Mouse (Mus musculus) midbrain, embryonic 15.5 days (tissue): Measurements from ENCODE around the gene Megf11. TPM values are rescaled to one million over a fixed set of nuclear protein-coding genes. Genes with fewer than 3 reads are reported as not detected.

Experiments
- ATAC-seq: fragments of 200-750 bp; cut with Nextera tagmentation; replicated peaks from 2 replicates; pipeline ENCODE4 v1.8.0; 2017; ENCODE audit warnings: moderate TSS enrichment
- H3K27ac ChIP-seq: fragments of 300-500 bp; sonication (generic); 2 replicates; pipeline ENCODE4 v1.5.1; 2015; ENCODE audit warnings: mild to moderate bottlenecking, inconsistent platforms
- H3K27me3 ChIP-seq: fragments of 300-500 bp; sonication (generic); replicated peaks from 2 replicates; pipeline ENCODE4 v1.6.1; 2015; ENCODE audit warnings: inconsistent platforms
- H3K36me3 ChIP-seq: fragments of 300-500 bp; sonication (generic); replicated peaks from 2 replicates; pipeline ENCODE4 v1.6.1; 2015; ENCODE audit warnings: inconsistent platforms
- H3K4me1 ChIP-seq: fragments of 300-500 bp; sonication (generic); 2 replicates; pipeline ENCODE4 v1.6.1; 2015; ENCODE audit warnings: inconsistent platforms
- H3K4me2 ChIP-seq: fragments of 300-500 bp; sonication (generic); 2 replicates; pipeline ENCODE4 v1.6.1; 2015; ENCODE audit warnings: inconsistent platforms, mild to moderate bottlenecking, moderate library complexity
- H3K4me3 ChIP-seq: fragments of 300-500 bp; sonication (generic); 2 replicates; pipeline ENCODE4 v1.5.1; 2015; ENCODE audit warnings: mild to moderate bottlenecking, inconsistent platforms
- H3K9ac ChIP-seq: fragments of 300-500 bp; sonication (generic); 2 replicates; pipeline ENCODE4 v1.6.1; 2015; ENCODE audit warnings: mild to moderate bottlenecking, inconsistent platforms
- H3K9me3 ChIP-seq: fragments of 300-500 bp; sonication (generic); 2 replicates; pipeline ENCODE4 v1.6.1; 2016; ENCODE audit warnings: inconsistent platforms
- WGBS: fragments of 180-500 bp; shearing (Covaris S2); methylation state at CpG from one replicate; pipeline ENCODE4 v1.1.7; 2015; ENCODE audit warnings: mixed read lengths; 5-methylcytosine and 5-hydroxymethylcytosine counted together
- polyA plus RNA-seq: library from polyadenylated mRNA; unstranded; fragments of >200 nt; fragmentation: Nextera tagmentation; extraction: Ambion mirVana; gene quantifications from 2 replicates; pipeline ENCODE4 v1.2.1, GENCODE M21; 2015

The Megf11 gene
- polyA plus RNA-seq, 1 experiment from 2014 or later, result 22.4 TPM

DNA sequence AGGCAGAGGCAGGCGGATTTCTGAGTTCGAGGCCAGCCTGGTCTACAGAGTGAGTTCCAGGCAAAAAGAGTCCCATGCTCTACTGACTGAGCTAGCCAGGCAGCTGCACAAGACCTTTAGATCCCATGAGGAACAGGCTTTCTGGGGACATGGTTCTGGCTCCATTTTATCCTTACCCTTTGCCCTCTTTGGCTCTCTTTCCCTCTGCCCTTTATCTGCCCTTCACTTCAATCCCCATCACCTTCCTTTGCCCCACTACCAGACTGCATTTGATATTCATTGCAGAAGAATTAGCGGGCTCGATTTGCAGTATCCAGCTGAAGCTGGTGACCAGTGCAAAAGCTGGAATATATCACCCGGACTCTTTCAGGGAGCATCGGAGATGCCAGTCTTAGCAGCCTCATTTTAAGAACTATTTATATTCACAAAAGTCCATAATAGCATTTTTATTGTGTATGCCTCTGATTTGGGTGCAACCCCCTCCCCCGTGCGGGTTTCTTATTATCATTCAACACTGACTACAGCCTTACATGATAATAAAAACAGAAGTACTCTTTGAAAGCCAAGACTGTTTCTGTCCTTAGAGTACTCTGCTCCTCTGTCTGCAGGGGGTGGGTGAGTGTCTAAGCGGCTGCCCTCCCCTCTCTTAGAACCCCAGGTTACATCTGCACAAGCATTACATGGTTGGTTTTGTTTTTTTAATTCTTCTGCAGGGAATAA, 24.0 kb upstream of the Megf11 start:
- no peaks in the 10 kb centered on the region for H3K27me3 ChIP-seq
- no peak overlapping the region for H3K9ac ChIP-seq
- no peak overlapping the region for H3K4me3 ChIP-seq
- no peak overlapping the region for H3K4me2 ChIP-seq
- H3K27ac ChIP-seq, result no peak overlapping the region
- H3K9me3 ChIP-seq, result no peaks in the 10 kb centered on the region
- H3K36me3 ChIP-seq, result no peaks in the 10 kb centered on the region
- 86% methylated on average over 9 of the region's 9 CpGs for WGBS
- no peaks in the 10 kb centered on the region for H3K4me1 ChIP-seq
- no peak for ATAC-seq

DNA sequence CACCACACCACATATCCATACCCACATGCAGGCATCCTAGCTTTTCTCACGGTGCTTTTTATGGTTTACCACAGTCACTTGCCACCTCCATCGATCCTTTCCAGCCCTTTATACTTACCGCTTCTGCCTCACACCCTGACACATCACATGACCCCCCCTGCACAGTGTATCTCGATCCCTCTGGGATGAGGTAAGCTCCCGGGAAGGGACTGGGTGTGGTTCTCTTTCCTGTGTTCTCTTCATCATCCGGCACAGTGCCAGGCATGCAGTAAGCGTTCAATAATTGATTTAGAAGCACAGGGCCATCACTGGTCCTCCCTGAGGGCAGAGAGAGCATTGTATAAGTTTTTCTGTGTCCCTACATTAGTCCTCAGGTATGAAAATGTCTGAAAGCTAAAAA, 15.6 kb upstream of the Megf11 start:
- H3K4me1 ChIP-seq, result 0 out of 2 replicates have a peak, but pooled peaks cover 4% of the 10 kb centered on the region
- H3K4me3 ChIP-seq, result no peak overlapping the region
- no peak for ATAC-seq
- H3K36me3 ChIP-seq, result no peaks in the 10 kb centered on the region
- no peak overlapping the region for H3K9ac ChIP-seq
- H3K9me3 ChIP-seq, result no peaks in the 10 kb centered on the region
- no peaks in the 10 kb centered on the region for H3K27me3 ChIP-seq
- no peak overlapping the region for H3K4me2 ChIP-seq
- no peak overlapping the region for H3K27ac ChIP-seq
- 72% methylated on average over 7 of the region's 7 CpGs for WGBS

DNA sequence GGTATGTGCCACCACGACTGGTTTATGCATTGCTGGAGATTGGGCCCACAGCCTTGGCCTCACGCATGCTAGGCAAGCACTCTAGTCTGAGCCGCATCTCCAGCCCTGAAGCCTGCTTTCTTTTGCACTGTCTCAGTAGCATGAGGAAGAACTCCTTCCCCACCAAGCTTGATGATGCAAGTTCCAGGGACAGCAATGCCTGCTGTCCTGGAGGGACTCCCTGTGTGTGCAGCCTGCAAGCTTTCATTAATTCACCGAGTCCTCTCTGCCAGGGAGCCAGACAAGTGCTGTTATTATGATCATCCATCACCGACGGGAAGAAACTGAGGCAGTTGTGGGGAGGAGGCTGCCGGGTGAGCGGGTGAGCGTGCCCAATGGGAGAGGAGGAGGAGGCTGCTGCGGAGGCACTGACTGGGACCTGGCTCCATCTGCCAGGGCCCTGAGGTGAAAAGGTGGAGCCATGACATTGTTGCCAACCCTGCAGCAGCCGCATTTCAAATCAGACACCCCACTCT, 14.1 kb upstream of the Megf11 start:
- Histone ChIP-seq H3K27me3 (no peaks in the 10 kb centered on the region), H3K9me3 (no peaks in the 10 kb centered on the region), H3K27ac (no peak overlapping the region), H3K4me1 (0 out of 2 replicates have a peak, but pooled peaks cover 4% of the 10 kb centered on the region), H3K4me2 (no peak overlapping the region), H3K9ac (no peak overlapping the region), H3K36me3 (no peaks in the 10 kb centered on the region), H3K4me3 (no peak overlapping the region)
- WGBS, result 33% methylated on average over 11 of the region's 11 CpGs
- no peak for ATAC-seq

DNA sequence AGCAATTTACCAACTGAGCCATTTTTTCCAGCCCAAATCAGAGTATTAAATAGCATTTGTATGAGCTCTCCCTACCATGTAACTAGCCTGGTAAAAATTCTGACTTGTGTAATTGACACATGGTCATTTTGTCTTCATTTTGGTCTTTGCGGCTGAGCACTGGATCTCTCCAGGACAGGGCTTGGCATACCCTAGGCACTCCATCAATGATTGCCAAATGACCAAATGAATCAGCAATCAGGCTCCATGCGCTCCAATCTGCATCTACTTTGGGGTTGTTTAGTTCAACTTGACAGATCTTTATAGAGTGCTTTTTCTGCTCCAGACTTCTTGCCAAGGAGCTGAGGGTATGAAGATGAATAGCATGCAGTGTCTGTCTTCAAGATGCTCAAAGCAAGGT, 9.0 kb upstream of the Megf11 start:
- no peaks in the 10 kb centered on the region for H3K36me3 ChIP-seq
- no peaks in the 10 kb centered on the region for H3K27me3 ChIP-seq
- ATAC-seq, result no peak
- no peak overlapping the region for H3K27ac ChIP-seq
- no peak overlapping the region for H3K9ac ChIP-seq
- H3K4me2 ChIP-seq, result no peak overlapping the region
- H3K9me3 ChIP-seq, result no peaks in the 10 kb centered on the region
- H3K4me1 ChIP-seq, result 0 out of 2 replicates have a peak, but pooled peaks cover 3% of the 10 kb centered on the region
- 91% methylated on average over 2 of the region's 2 CpGs for WGBS
- H3K4me3 ChIP-seq, result no peak overlapping the region

DNA sequence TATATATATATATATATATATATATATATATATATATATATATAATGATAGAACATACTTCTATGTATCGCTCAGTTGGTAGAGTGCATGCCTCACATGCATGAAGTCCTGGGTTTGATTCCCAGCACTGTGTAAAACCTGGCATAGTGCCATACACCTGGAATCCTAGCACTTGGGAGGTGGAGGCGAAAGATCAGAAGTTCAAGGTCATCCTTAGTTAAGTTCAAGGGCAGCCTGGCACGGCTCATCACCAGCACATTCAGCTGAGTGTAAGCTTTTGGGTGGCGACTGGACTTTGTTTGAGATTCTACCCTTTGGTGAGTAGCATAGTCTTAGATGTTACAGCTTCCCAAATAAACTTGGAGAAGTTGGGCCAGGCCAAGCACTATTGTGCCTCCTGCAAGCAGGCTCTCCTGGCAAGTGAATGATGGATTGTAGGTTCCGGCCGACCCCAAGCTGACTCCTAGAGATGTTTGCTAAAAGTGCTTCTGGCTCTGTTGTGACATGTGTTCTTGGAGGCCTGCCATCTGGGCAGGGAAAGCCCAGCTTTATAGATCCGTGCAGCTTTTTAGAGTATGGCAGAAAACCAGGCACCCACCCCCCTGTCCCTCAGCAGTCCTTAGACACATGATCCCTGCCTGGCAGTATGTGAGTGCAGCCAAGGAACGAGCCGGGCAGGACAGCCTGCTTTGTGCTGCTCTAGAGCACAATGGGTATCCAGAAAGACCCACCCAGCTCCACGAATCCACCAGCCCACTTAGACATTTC, 2.2 kb upstream of the Megf11 start:
- no peak overlapping the region for H3K4me2 ChIP-seq
- H3K4me3 ChIP-seq, result no peak overlapping the region
- 60% methylated on average over 10 of the region's 10 CpGs for WGBS
- no peaks in the 10 kb centered on the region for H3K9me3 ChIP-seq
- H3K9ac ChIP-seq, result no peak overlapping the region
- no peak for ATAC-seq
- H3K27me3 ChIP-seq, result peaks cover 34% of the 10 kb centered on the region
- H3K36me3 ChIP-seq, result no peaks in the 10 kb centered on the region
- H3K27ac ChIP-seq, result no peak overlapping the region
- H3K4me1 ChIP-seq, result peaks cover 21% of the 10 kb centered on the region

DNA sequence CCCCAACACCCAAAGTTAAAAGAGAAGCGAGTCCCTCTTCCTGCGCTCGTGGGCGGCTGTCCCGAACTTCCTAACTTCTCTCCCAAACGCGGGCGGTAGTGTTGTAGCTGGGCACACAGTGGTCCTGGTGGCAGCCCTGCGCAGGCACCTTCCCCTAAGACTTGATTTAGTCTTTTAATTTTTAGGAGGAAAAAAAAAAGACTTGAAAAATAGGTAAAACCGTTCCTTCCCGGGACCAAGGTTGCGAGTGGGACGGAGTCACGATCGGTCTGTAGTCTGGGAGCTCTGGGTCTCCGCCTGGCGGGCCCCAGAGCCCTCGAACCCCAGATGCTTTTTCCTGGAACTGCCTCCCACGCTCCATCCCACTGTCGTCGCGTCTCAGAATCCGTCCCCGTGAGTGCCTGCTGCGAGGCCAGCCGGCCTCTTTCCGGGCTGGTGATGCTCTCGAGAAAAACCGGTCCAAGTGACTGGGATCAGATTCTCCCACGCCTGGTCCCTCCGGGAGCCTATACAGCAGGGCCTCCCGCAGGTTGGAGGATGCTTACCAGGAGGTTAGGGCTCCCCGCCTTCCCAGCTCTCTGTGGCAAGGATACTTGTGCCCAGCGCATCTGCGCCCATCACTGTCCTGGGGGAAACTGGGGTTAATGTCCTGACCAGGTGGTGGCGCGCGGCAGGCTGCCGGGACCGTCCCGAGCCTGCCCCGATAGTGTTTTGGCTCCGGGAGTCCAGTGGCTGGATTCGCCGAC, 1.2 kb downstream of the Megf11 start:
- Histone ChIP-seq H3K4me3 (peak overlapping the region; percentile 72), H3K27ac (no peak overlapping the region), H3K36me3 (no peaks in the 10 kb centered on the region), H3K9me3 (no peaks in the 10 kb centered on the region), H3K4me2 (peak overlapping the region; percentile 99), H3K4me1 (peaks cover 21% of the 10 kb centered on the region), H3K9ac (peak overlapping the region; percentile 64), H3K27me3 (peaks cover 34% of the 10 kb centered on the region)
- ATAC-seq, result 0 out of 2 replicates have a peak, but pooled peaks have one; percentile 34
- 1% methylated on average over 45 of the region's 45 CpGs for WGBS

DNA sequence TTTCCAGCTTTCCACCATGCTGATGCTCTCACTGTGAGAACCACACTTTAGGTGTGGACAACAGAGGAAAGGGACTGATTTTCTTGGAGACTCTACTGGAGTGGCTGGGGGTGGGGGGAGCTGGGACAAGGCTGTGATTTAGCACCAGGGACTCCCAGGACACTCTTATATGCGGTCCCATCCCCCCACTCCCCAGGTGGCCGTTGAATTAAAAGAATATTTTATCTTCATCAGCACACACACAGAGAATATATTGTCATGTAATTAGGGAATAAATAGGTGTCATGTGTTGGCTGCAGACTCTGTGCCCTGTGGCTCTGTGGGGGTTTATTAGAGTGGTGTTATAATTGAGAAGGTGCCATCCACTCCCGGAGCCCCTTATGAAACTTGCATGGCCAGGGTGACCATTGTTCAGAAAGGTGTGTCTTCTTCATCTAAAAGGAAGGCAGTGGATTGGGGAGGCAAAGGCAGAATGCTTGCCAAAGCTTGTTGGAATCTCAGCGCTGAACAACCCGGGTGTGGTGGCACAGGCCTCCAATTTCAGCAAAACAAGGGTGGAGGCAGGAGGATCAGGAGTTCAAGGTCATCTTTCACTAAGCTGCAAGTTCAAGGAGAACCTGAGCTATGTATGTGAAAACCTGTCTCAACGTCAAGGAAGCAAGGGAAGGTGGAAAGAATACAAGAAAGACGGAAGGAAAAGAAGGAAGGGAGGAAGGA, 4.3 kb downstream of the Megf11 start:
- WGBS, result 67% methylated on average over 7 of the region's 7 CpGs
- Histone ChIP-seq H3K27me3 (peaks cover 16% of the 10 kb centered on the region), H3K4me1 (peaks cover 23% of the 10 kb centered on the region), H3K9ac (no peak overlapping the region), H3K4me3 (no peak overlapping the region), H3K9me3 (no peaks in the 10 kb centered on the region), H3K4me2 (no peak overlapping the region), H3K36me3 (no peaks in the 10 kb centered on the region), H3K27ac (no peak overlapping the region)
- ATAC-seq, result no peak

DNA sequence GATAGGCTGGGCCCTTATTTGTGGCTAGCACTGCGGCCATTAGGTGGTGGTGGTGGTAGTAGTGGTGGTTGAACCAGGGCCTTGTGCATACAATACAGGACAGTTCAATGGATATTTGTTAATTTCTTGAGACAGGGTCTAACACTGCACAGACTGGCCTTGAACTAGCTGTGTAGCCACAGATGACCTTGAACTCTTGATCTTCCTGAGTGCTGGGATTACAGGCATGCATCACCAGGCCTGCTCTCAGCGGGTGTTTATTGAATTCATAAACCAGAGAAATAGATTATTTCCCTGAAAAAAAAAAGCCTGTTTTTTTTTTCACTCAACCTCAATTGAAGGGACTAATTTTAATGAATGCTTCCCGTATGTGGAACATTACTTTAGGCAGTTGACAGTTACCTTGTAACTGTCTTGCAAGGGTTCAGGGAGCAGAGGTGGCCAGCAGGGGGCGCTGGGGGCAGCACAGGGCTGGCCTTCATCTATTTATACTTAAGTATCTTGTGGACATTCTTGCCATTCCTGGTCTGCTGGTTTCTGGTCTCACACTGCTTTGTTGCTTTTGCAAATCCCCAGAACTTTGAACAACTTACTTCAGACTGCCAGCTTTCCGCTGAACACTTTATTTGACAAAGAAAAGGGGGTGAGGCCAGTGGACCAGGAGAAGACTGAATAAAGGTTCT, 8.6 kb downstream of the Megf11 start:
- no peaks in the 10 kb centered on the region; the same call in 1 of the 2 replicates for H3K27me3 ChIP-seq
- H3K4me2 ChIP-seq, result no peak overlapping the region
- ATAC-seq, result no peak
- H3K9ac ChIP-seq, result no peak overlapping the region
- H3K9me3 ChIP-seq, result no peaks in the 10 kb centered on the region
- WGBS, result 39% methylated on average over 5 of the region's 5 CpGs
- peaks cover 28% of the 10 kb centered on the region for H3K4me1 ChIP-seq
- H3K4me3 ChIP-seq, result no peak overlapping the region
- H3K36me3 ChIP-seq, result no peaks in the 10 kb centered on the region
- H3K27ac ChIP-seq, result no peak overlapping the region

DNA sequence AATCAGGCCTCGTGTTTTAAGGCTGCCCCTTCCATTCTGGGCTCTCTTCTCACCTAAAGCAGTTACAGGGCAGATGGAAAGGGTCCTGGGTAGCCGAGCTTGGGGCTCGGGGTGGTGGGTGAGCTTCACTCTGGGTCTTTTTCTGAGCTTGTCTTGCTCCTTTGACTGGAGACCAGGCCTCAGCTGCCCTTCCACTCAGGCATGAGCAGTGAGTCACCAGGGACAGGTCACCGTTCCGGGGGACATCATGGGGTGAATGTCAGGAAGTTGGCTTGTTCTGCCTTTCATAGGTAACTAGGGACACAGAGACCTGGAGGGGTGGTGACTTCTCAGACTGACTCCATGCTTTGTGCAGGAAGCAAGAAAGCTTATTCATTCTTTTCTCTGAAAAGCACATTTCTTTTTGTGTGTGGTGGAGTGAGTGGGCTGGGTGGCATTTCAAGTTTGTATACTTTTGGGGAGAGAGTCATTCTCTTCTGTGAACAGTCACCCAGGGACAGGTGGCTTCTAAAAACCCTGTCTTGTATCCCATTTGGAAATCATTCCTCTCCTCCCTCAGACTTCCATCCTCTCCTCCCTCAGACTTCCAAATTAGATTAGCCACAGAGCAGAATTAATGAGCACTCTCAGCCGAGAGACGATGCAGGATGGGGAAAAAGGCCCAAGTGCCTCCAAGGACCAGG, 10.0 kb downstream of the Megf11 start:
- H3K9ac ChIP-seq, result no peak overlapping the region
- H3K4me3 ChIP-seq, result no peak overlapping the region
- no peaks in the 10 kb centered on the region for H3K9me3 ChIP-seq
- H3K4me1 ChIP-seq, result peaks cover 33% of the 10 kb centered on the region
- no peak for ATAC-seq
- H3K36me3 ChIP-seq, result no peaks in the 10 kb centered on the region
- 47% methylated on average over 7 of the region's 7 CpGs for WGBS
- H3K27me3 ChIP-seq, result no peaks in the 10 kb centered on the region; the same call in 1 of the 2 replicates
- H3K4me2 ChIP-seq, result no peak overlapping the region
- H3K27ac ChIP-seq, result no peak overlapping the region; the same call in 1 of the 2 replicates

DNA sequence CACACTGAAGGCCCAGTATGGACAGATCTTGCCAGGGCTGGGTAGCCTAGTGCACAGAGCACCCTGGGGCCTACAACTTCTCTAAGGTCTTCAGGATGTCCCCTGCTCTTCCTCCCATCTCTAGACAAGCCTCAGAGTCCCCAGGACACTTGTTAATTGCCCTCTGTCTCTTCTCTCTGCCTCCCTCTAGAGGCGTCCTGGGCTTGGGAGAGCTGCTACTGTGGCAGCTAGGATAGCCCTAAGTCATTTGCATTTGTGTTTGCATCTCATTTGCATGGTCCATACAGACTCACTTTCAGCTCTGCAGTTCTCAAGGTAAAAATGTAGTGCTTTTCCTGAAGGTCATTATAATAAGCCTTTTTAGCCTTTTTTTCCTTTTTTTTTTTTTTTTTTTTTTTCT, 11.7 kb downstream of the Megf11 start:
- Histone ChIP-seq H3K4me3 (no peak overlapping the region), H3K36me3 (no peaks in the 10 kb centered on the region), H3K4me2 (no peak overlapping the region), H3K9me3 (no peaks in the 10 kb centered on the region), H3K27ac (no peak overlapping the region), H3K9ac (no peak overlapping the region), H3K4me1 (peaks cover 37% of the 10 kb centered on the region), H3K27me3 (no peaks in the 10 kb centered on the region; the same call in 1 of the 2 replicates)
- WGBS, result 11% methylated on average over 1 of the region's 1 CpGs
- ATAC-seq, result peak; percentile 33; the same call in 1 of the 2 replicates

DNA sequence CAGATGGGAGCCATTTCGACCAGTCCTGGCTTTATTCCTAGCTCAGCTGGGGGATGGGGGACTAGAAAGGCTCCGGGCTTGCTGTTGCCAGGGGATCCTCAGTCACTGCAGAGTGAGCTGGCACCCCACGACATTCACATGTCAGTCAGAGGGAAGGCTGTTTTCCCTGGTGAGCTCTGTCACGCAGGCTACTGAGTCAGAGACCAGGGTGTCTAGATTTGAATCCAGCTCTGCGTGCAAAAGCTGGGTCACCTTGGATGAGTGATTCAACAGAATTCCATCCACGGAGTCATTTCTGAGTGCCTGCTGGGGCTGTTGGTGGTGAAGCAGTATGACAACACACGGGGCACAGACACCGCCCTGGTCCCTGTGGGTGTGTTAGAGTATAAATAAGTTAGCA, 13.7 kb downstream of the Megf11 start:
- ATAC-seq, result no peak

More for the DNA sequence above, 13.7 kb downstream of the Megf11 start:
- H3K36me3 ChIP-seq, result no peaks in the 10 kb centered on the region
- 57% methylated on average over 8 of the region's 8 CpGs for WGBS
- no peaks in the 10 kb centered on the region; the same call in 1 of the 2 replicates for H3K27me3 ChIP-seq
- no peak overlapping the region for H3K9ac ChIP-seq
- peaks cover 37% of the 10 kb centered on the region for H3K4me1 ChIP-seq
- no peak overlapping the region for H3K27ac ChIP-seq
- H3K9me3 ChIP-seq, result no peaks in the 10 kb centered on the region
- H3K4me2 ChIP-seq, result no peak overlapping the region
- no peak overlapping the region for H3K4me3 ChIP-seq
